Mouse (Mus musculus): Measurements from ENCODE around the gene Dnajc7.

DNA sequence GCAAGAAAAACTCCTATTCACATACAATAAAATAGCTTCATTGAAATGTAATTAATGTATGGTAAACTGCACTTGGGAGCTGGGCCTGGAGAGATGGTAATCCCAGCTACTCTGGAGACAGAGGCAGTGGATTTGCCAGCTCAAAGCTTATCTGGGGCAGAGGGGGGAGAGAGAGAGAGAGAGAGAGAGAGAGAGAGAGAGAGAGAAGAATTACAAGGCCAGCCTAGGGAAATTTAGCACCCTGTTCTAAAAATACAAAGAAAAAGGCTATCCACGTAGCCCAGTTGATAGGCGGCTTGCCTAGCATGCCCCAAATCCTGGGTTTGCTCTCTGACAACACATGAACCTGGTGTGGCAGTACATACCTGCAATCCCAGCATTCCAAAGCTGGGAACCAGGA, 78.4 kb downstream of the Dnajc7 start:
- TF ChIP-seq CTCF (IDR thresholded peaks at IDR 0.05; ENCODE audit: low read depth): no peak
- TF ChIP-seq EP300 (optimal IDR thresholded peaks at IDR 0.05): no peak

All from stomach, postnatal 0 days (tissue).